Mouse (Mus musculus) layer of hippocampus, adult 6 months (tissue): Measurements from ENCODE around the gene Asic5. TPM values are rescaled to one million over a fixed set of nuclear protein-coding genes. Genes with fewer than 3 reads are reported as not detected.

Source experiments
- long read RNA-seq, 2 experiments: library from polyadenylated mRNA; unstranded; transcript quantifications; one replicate each; pipeline ENCODE4 v2.0.0; 2019 to 2020
- polyA plus RNA-seq: library from polyadenylated mRNA; unstranded; fragments of <200 nt; fragmentation: Nextera tagmentation; gene quantifications from 2 replicates; pipeline ENCODE4 v1.2.3, GENCODE M21; 2021

Gene Asic5
- not detected in 2 replicates for polyA plus RNA-seq
- long read RNA-seq, experiment 1, result 0 reads
- long read RNA-seq, experiment 2, result 0 reads

GRCm38 (mm10) chr3:81981990-81982389 lies at the start of gene Asic5:
TSS of gene Asic5 (plus strand) at chr3:81982290.

GRCm38 (mm10) chr3:81976102-81976501 lies 6.0 kb upstream of the Asic5 start, which contains the start of gene Tdo2:
TSS of gene Tdo2 (minus strand) at chr3:81976202.

Other genes starting within 250 kb of the Asic5 start
- gene Ctso, start 49.7 kb upstream of the Asic5 start, polyA plus RNA-seq, result 31.7 and 36.7 TPM in 2 replicates
- 4.8 and 5.9 TPM in 2 replicates for gene Tdo2, start 6.1 kb upstream of the Asic5 start, polyA plus RNA-seq
- 24.2 and 25.3 TPM in 2 replicates for gene Gucy1b1, start 92.4 kb downstream of the Asic5 start, polyA plus RNA-seq
- gene Gucy1a1, start 163.5 kb downstream of the Asic5 start, polyA plus RNA-seq, result 14.7 and 20.2 TPM in 2 replicates